Mouse (Mus musculus): ENCODE results near the gene Hmgb1. TPM values are rescaled to one million over a fixed set of nuclear protein-coding genes. Genes with fewer than 3 reads are reported as not detected.
A peak's percentile ranks its signal among the peaks of the same experiment; 100 is the strongest.

Hmgb1 gene
- polyA plus RNA-seq, 1 experiment from 2014 or later: 1,034 TPM

GRCm38 (mm10) chr5:149209328-149209727, 25.0 kb upstream of the Hmgb1 start:
- Histone ChIP-seq H3K27ac (replicated peaks) (no peak overlapping the region), H3K4me3 (replicated peaks) (no peak overlapping the region), H3K36me3 (peaks cover 62% of the 10 kb centered on the region), H3K4me2 (replicated peaks) (no peak overlapping the region), H3K4me1 (no peaks in the 10 kb centered on the region), H3K9ac (no peak overlapping the region), H3K27me3 (no peaks in the 10 kb centered on the region), H3K9me3 (replicated peaks) (no peaks in the 10 kb centered on the region)
- ATAC-seq (ENCODE audit: insufficient number of reproducible peaks, low FRiP score, low TSS enrichment, low read depth): 0 out of 2 replicates have a peak, but pooled peaks have one; percentile 7
- WGBS: 59% methylated on average over 8 of the region's 8 CpGs

GRCm38 (mm10) chr5:149208776-149209175, 24.5 kb upstream of the Hmgb1 start:
- ATAC-seq (ENCODE audit: insufficient number of reproducible peaks, low FRiP score, low TSS enrichment, low read depth): no peak
- H3K4me3 ChIP-seq (replicated peaks): no peak overlapping the region
- H3K4me1 ChIP-seq: peaks cover 3% of the 10 kb centered on the region; the same call in 1 of the 2 replicates
- no peak overlapping the region for H3K4me2 ChIP-seq (replicated peaks)
- peaks cover 62% of the 10 kb centered on the region for H3K36me3 ChIP-seq
- 80% methylated on average over 7 of the region's 7 CpGs for WGBS
- no peak overlapping the region for H3K27ac ChIP-seq (replicated peaks)
- H3K27me3 ChIP-seq: no peaks in the 10 kb centered on the region
- no peak overlapping the region for H3K9ac ChIP-seq
- no peaks in the 10 kb centered on the region for H3K9me3 ChIP-seq (replicated peaks)

- H3K36me3 ChIP-seq: peaks cover 59% of the 10 kb centered on the region
- no peaks in the 10 kb centered on the region for H3K27me3 ChIP-seq
- no peak overlapping the region for H3K4me3 ChIP-seq (replicated peaks)
- ATAC-seq (ENCODE audit: insufficient number of reproducible peaks, low FRiP score, low TSS enrichment, low read depth): no peak
- H3K9me3 ChIP-seq (replicated peaks): no peaks in the 10 kb centered on the region
- peaks cover 6% of the 10 kb centered on the region for H3K4me1 ChIP-seq
- 78% methylated on average over 6 of the region's 6 CpGs for WGBS
- H3K27ac ChIP-seq (replicated peaks): no peak overlapping the region
- H3K4me2 ChIP-seq (replicated peaks): no peak overlapping the region
- H3K9ac ChIP-seq: no peak overlapping the region
Observed at GRCm38 (mm10) chr5:149207661-149208060, 23.4 kb upstream of the Hmgb1 start.

GRCm38 (mm10) chr5:149206286-149206685, 22.0 kb upstream of the Hmgb1 start:
- Histone ChIP-seq H3K27ac (replicated peaks) (no peak overlapping the region), H3K4me1 (peaks cover 14% of the 10 kb centered on the region), H3K9me3 (replicated peaks) (no peaks in the 10 kb centered on the region), H3K4me3 (replicated peaks) (no peak overlapping the region), H3K36me3 (peaks cover 61% of the 10 kb centered on the region), H3K27me3 (no peaks in the 10 kb centered on the region), H3K4me2 (replicated peaks) (no peak overlapping the region), H3K9ac (no peak overlapping the region)
- no peak for ATAC-seq (ENCODE audit: insufficient number of reproducible peaks, low FRiP score, low TSS enrichment, low read depth)
- 73% methylated on average over 5 of the region's 5 CpGs for WGBS

- Histone ChIP-seq H3K4me1 (peaks cover 14% of the 10 kb centered on the region), H3K4me3 (replicated peaks) (no peak overlapping the region), H3K9ac (no peak overlapping the region), H3K36me3 (peaks cover 62% of the 10 kb centered on the region), H3K27me3 (no peaks in the 10 kb centered on the region), H3K27ac (replicated peaks) (no peak overlapping the region), H3K4me2 (replicated peaks) (no peak overlapping the region), H3K9me3 (replicated peaks) (no peaks in the 10 kb centered on the region)
- 73% methylated on average over 8 of the region's 8 CpGs for WGBS
- no peak for ATAC-seq (ENCODE audit: insufficient number of reproducible peaks, low FRiP score, low TSS enrichment, low read depth)
Observed at GRCm38 (mm10) chr5:149205265-149205664, 21.0 kb upstream of the Hmgb1 start.

- no peak overlapping the region for H3K9ac ChIP-seq
- peaks cover 58% of the 10 kb centered on the region for H3K36me3 ChIP-seq
- no peaks in the 10 kb centered on the region for H3K9me3 ChIP-seq (replicated peaks)
- H3K4me3 ChIP-seq (replicated peaks): no peak overlapping the region
- H3K4me1 ChIP-seq: peaks cover 14% of the 10 kb centered on the region
- no peak for ATAC-seq (ENCODE audit: insufficient number of reproducible peaks, low FRiP score, low TSS enrichment, low read depth)
- H3K27ac ChIP-seq (replicated peaks): no peak overlapping the region
- H3K27me3 ChIP-seq: no peaks in the 10 kb centered on the region
- H3K4me2 ChIP-seq (replicated peaks): no peak overlapping the region
- WGBS: 87% methylated on average over 7 of the region's 7 CpGs
Observed at GRCm38 (mm10) chr5:149204822-149205221, 20.5 kb upstream of the Hmgb1 start.

- no peak overlapping the region for H3K4me2 ChIP-seq (replicated peaks)
- 45% methylated on average over 4 of the region's 4 CpGs for WGBS
- H3K4me1 ChIP-seq: peaks cover 14% of the 10 kb centered on the region
- no peak overlapping the region for H3K9ac ChIP-seq
- H3K27ac ChIP-seq (replicated peaks): no peak overlapping the region
- peaks cover 61% of the 10 kb centered on the region for H3K36me3 ChIP-seq
- no peaks in the 10 kb centered on the region for H3K27me3 ChIP-seq
- H3K9me3 ChIP-seq (replicated peaks): no peaks in the 10 kb centered on the region
- H3K4me3 ChIP-seq (replicated peaks): no peak overlapping the region
- ATAC-seq (ENCODE audit: insufficient number of reproducible peaks, low FRiP score, low TSS enrichment, low read depth): no peak
Observed at GRCm38 (mm10) chr5:149203796-149204375, 19.6 kb upstream of the Hmgb1 start.

GRCm38 (mm10) chr5:149202941-149203340, 18.7 kb upstream of the Hmgb1 start:
- peaks cover 64% of the 10 kb centered on the region for H3K36me3 ChIP-seq
- WGBS: 45% methylated on average over 5 of the region's 5 CpGs
- no peak overlapping the region for H3K9ac ChIP-seq
- ATAC-seq (ENCODE audit: insufficient number of reproducible peaks, low FRiP score, low TSS enrichment, low read depth): no peak
- H3K4me2 ChIP-seq (replicated peaks): no peak overlapping the region
- H3K27me3 ChIP-seq: no peaks in the 10 kb centered on the region
- no peak overlapping the region for H3K4me3 ChIP-seq (replicated peaks)
- no peak overlapping the region; the same call in 1 of the 2 replicates for H3K27ac ChIP-seq (replicated peaks)
- no peaks in the 10 kb centered on the region for H3K9me3 ChIP-seq (replicated peaks)
- H3K4me1 ChIP-seq: peaks cover 14% of the 10 kb centered on the region

- H3K9ac ChIP-seq: no peak overlapping the region
- no peak overlapping the region for H3K27ac ChIP-seq (replicated peaks)
- ATAC-seq (ENCODE audit: insufficient number of reproducible peaks, low FRiP score, low TSS enrichment, low read depth): no peak
- H3K4me3 ChIP-seq (replicated peaks): no peak overlapping the region
- no peaks in the 10 kb centered on the region for H3K9me3 ChIP-seq (replicated peaks)
- WGBS: 96% methylated on average over 1 of the region's 1 CpGs
- H3K4me2 ChIP-seq (replicated peaks): no peak overlapping the region
- no peaks in the 10 kb centered on the region for H3K27me3 ChIP-seq
- H3K36me3 ChIP-seq: peaks cover 59% of the 10 kb centered on the region
- H3K4me1 ChIP-seq: peaks cover 20% of the 10 kb centered on the region
Observed at GRCm38 (mm10) chr5:149198782-149199181, 14.5 kb upstream of the Hmgb1 start.

- H3K9me3 ChIP-seq (replicated peaks): no peaks in the 10 kb centered on the region
- no peak overlapping the region for H3K4me2 ChIP-seq (replicated peaks)
- 8% methylated on average over 1 of the region's 1 CpGs for WGBS
- H3K36me3 ChIP-seq: peaks cover 59% of the 10 kb centered on the region
- H3K27ac ChIP-seq (replicated peaks): no peak overlapping the region
- no peaks in the 10 kb centered on the region for H3K27me3 ChIP-seq
- no peak overlapping the region for H3K9ac ChIP-seq
- ATAC-seq (ENCODE audit: insufficient number of reproducible peaks, low FRiP score, low TSS enrichment, low read depth): no peak
- H3K4me3 ChIP-seq (replicated peaks): no peak overlapping the region
- 0 out of 2 replicates have a peak, but pooled peaks cover 10% of the 10 kb centered on the region for H3K4me1 ChIP-seq
Observed at GRCm38 (mm10) chr5:149196611-149197010, 12.3 kb upstream of the Hmgb1 start.

GRCm38 (mm10) chr5:149190160-149190559, 5.9 kb upstream of the Hmgb1 start:
- H3K4me3 ChIP-seq (replicated peaks): no peak overlapping the region
- no peak for ATAC-seq (ENCODE audit: insufficient number of reproducible peaks, low FRiP score, low TSS enrichment, low read depth)
- peaks cover 58% of the 10 kb centered on the region for H3K36me3 ChIP-seq
- H3K9ac ChIP-seq: no peak overlapping the region
- 92% methylated on average over 1 of the region's 1 CpGs for WGBS
- H3K9me3 ChIP-seq (replicated peaks): no peaks in the 10 kb centered on the region
- H3K27ac ChIP-seq (replicated peaks): no peak overlapping the region
- no peaks in the 10 kb centered on the region for H3K27me3 ChIP-seq
- H3K4me1 ChIP-seq: peaks cover 14% of the 10 kb centered on the region
- no peak overlapping the region for H3K4me2 ChIP-seq (replicated peaks)

- no peak for ATAC-seq (ENCODE audit: insufficient number of reproducible peaks, low FRiP score, low TSS enrichment, low read depth)
- no peak overlapping the region for H3K27ac ChIP-seq (replicated peaks)
- no peaks in the 10 kb centered on the region for H3K27me3 ChIP-seq
- peak overlapping the region; percentile 50; the same call in 1 of the 2 replicates for H3K9ac ChIP-seq
- H3K4me1 ChIP-seq: peaks cover 14% of the 10 kb centered on the region
- 64% methylated on average over 3 of the region's 3 CpGs for WGBS
- H3K4me3 ChIP-seq (replicated peaks): peak overlapping the region; percentile 71
- H3K4me2 ChIP-seq (replicated peaks): peak overlapping the region; percentile 66
- H3K36me3 ChIP-seq: peaks cover 20% of the 10 kb centered on the region
- no peaks in the 10 kb centered on the region for H3K9me3 ChIP-seq (replicated peaks)
Observed at GRCm38 (mm10) chr5:149185806-149186205, 1.5 kb upstream of the Hmgb1 start.
